Mouse (Mus musculus) stomach, embryonic 14.5 days (tissue): Measurements from ENCODE around the gene Lhfpl1. TPM values are rescaled to one million over a fixed set of nuclear protein-coding genes. Genes with fewer than 3 reads are reported as not detected.
"Not testable (repeated sequence)": the region's sequence is repeated elsewhere in the genome, so short reads cannot be mapped to it uniquely, and the experiment has no call there.

Experiments
- ATAC-seq: fragments of 200-750 bp; cut with Nextera tagmentation; 2 replicates; pipeline ENCODE4 v1.8.0; 2017; ENCODE audit warnings: low read depth, moderate TSS enrichment; ENCODE audit not compliant: insufficient number of reproducible peaks, insufficient read depth, low FRiP score
- H3K27ac ChIP-seq: fragments of 300-500 bp; sonication (generic); 2 replicates; pipeline ENCODE4 v1.5.1; 2014; ENCODE audit warnings: mild to moderate bottlenecking, low read length, moderate library complexity, mixed read lengths
- H3K27me3 ChIP-seq: fragments of 300-500 bp; sonication (generic); 2 replicates; pipeline ENCODE4 v1.6.1; 2014; ENCODE audit warnings: low read length, control low read depth, mixed read lengths; ENCODE audit not compliant: control insufficient read depth, insufficient read depth
- H3K36me3 ChIP-seq: fragments of 300-500 bp; sonication (generic); 2 replicates; pipeline ENCODE4 v1.6.1; 2014; ENCODE audit warnings: mild to moderate bottlenecking, control low read depth, low read length, moderate library complexity, mixed read lengths; ENCODE audit not compliant: control insufficient read depth, insufficient read depth
- H3K4me1 ChIP-seq: fragments of 300-500 bp; sonication (generic); 2 replicates; pipeline ENCODE4 v1.6.1; 2014; ENCODE audit warnings: low read length, control low read depth, mixed read lengths; ENCODE audit not compliant: control insufficient read depth, insufficient read depth
- H3K4me2 ChIP-seq: fragments of 300-500 bp; sonication (generic); replicated peaks from 2 replicates; pipeline ENCODE4 v1.6.1; 2014; ENCODE audit warnings: low read depth, low read length, control low read depth
- H3K4me3 ChIP-seq: fragments of 300-500 bp; sonication (generic); 2 replicates; pipeline ENCODE4 v1.5.1; 2014; ENCODE audit warnings: low read depth, low read length, control low read depth
- H3K9ac ChIP-seq: fragments of 300-500 bp; sonication (generic); replicated peaks from 2 replicates; pipeline ENCODE4 v1.6.1; 2014; ENCODE audit warnings: low read depth, mild to moderate bottlenecking, control low read depth, low read length, moderate library complexity, mixed read lengths
- H3K9me3 ChIP-seq: fragments of 300-500 bp; sonication (generic); 2 replicates; pipeline ENCODE4 v1.6.1; 2016; ENCODE audit warnings: low read depth, low read length, control low read depth; ENCODE audit not compliant: control insufficient read depth
- WGBS: fragments of 180-500 bp; shearing (Covaris S2); extraction: QIAGEN DNeasy Blood & Tissue Kit; methylation state at CpG from one replicate; pipeline ENCODE4 v1.1.7; 2014; 5-methylcytosine and 5-hydroxymethylcytosine counted together
- polyA plus RNA-seq: library from polyadenylated mRNA; unstranded; fragments of >200 nt; fragmentation: Nextera tagmentation; extraction: Ambion mirVana; gene quantifications from 2 replicates; pipeline ENCODE4 v1.2.1, GENCODE M21; 2014

Gene Lhfpl1
- polyA plus RNA-seq, result 2.1 and 3.1 TPM in 2 replicates

DNA sequence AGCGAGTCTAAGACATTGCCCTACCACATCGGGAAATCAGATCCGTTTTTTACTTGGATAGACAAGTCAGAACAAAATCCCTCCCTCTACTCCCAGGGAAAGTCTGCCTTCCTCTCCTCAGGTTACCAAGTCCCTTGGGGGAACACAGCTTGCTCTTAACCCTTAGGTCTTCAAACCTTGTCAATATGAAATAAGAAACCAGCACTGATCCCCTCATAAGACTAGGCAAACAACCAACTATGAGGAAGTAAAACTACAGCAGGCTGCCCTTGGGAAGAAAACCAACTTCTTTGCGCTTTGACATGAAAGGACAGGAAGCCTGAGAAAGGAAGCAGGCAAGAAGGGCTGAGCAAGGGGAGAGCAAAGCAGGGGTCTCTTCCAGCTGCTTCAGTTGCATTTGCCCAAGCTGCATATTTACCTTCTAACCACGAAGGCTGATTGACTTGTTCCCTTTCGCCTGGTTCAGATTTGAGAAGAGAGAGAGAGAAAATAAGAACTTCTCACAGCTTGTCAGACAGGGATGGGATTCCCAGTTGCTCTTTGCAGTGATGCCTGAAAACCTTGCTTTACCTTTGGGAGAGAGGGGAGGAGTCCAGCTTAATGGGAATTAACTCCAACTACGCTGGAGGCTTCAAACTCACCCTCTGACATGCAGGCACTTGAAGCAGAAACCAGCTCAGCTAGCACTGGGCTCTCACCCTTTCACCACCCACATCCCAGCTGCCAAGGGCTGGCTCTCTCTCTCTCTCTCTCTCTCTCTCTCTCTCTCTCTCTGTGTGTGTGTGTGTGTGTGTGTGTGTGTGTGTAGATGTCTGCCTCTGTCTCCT is at the start of gene Lhfpl1:
TSS of gene Lhfpl1 (minus strand) at position 713 of the 827 bp plus-strand sequence.
- no peaks in the 10 kb centered on the region for H3K9me3 ChIP-seq
- ATAC-seq, result no peak
- no peak within 1 kb of the TSS for H3K4me2 ChIP-seq
- no peaks in the 10 kb centered on the region for H3K4me1 ChIP-seq
- WGBS, result 31% methylated on average over 7 of the region's 7 CpGs
- no peaks in the 10 kb centered on the region for H3K36me3 ChIP-seq
- no peak within 1 kb of the TSS for H3K4me3 ChIP-seq
- H3K27ac ChIP-seq, result peak within 1 kb of the TSS; percentile 30; the same call in 1 of the 2 replicates
- H3K9ac ChIP-seq, result no peak within 1 kb of the TSS
- no peaks in the 10 kb centered on the region for H3K27me3 ChIP-seq

DNA sequence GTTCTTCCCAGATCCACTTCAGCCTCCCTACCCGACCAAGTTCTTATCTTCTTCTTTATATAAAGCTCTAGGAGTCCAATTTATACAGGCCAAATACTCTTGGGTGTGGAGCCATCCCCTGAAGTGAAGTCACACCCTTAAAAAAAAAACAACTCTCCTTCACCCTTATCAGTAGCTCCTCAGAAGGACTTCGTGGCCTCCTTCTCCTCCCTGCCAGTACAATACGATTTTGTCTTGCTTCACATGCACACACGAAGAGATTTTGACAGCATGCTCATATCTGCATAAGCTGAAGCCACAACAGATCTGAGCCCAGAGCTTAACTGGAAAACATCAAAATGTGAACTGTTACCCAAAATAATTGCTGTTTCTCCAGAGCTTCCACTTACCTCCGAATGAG is 22.9 kb upstream of the Lhfpl1 start:
- no peaks in the 10 kb centered on the region for H3K27me3 ChIP-seq
- H3K9ac ChIP-seq, result no peak overlapping the region
- H3K4me2 ChIP-seq, result no peak overlapping the region
- H3K4me1 ChIP-seq, result no peaks in the 10 kb centered on the region
- no peak overlapping the region for H3K4me3 ChIP-seq
- ATAC-seq, result no peak
- WGBS, result 54% methylated on average over 5 of the region's 5 CpGs
- no peaks in the 10 kb centered on the region for H3K36me3 ChIP-seq
- H3K27ac ChIP-seq, result no peak overlapping the region
- no peaks in the 10 kb centered on the region for H3K9me3 ChIP-seq

DNA sequence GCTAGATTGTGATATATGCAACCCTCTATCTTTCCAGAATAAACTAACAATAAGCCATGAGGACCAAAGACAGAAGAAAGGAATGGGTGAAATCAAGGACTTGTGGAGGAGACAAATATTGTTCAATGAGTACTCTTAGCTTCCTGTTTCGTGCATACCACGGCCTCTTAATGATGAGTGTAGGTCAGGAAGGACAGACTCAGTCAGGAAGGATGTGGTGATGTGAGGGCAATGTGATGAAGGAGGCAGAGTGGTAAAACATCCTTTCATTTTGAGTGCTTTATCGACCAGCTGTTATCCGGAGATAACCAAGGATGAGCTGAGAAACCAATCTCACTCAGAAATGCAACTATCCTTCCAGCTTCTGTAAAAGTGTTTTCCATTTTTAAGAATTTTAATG is 13.6 kb upstream of the Lhfpl1 start:
- Histone ChIP-seq H3K9ac (no peak overlapping the region), H3K36me3 (no peaks in the 10 kb centered on the region), H3K4me1 (no peaks in the 10 kb centered on the region), H3K4me3 (no peak overlapping the region), H3K4me2 (no peak overlapping the region), H3K27ac (no peak overlapping the region), H3K9me3 (no peaks in the 10 kb centered on the region), H3K27me3 (no peaks in the 10 kb centered on the region)
- ATAC-seq, result no peak
- 73% methylated on average over 4 of the region's 4 CpGs for WGBS

DNA sequence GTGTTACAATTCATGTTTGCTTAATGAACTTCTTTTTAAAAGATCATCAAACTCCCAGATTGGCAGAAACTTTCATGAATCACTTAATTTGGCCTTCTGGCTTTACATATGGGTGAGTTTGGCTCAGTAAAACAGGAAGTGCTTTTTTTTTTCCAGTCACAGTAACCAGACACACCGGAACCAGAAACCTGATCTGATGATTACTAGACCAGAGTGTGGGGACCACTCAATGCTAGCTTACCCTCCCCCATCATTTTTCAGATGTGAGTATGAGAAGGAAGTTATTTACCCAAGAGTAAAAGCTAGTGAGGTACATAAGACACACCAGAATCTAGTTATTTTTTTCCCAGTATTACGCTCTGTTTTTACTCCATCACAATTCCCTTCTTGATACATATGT is 6.5 kb downstream of the Lhfpl1 start:
- WGBS, result 63% methylated on average over 2 of the region's 2 CpGs
- Histone ChIP-seq H3K27ac (no peak overlapping the region), H3K9ac (no peak overlapping the region), H3K4me2 (no peak overlapping the region), H3K4me1 (no peaks in the 10 kb centered on the region), H3K36me3 (no peaks in the 10 kb centered on the region), H3K27me3 (no peaks in the 10 kb centered on the region), H3K9me3 (no peaks in the 10 kb centered on the region), H3K4me3 (no peak overlapping the region)
- ATAC-seq, result no peak

DNA sequence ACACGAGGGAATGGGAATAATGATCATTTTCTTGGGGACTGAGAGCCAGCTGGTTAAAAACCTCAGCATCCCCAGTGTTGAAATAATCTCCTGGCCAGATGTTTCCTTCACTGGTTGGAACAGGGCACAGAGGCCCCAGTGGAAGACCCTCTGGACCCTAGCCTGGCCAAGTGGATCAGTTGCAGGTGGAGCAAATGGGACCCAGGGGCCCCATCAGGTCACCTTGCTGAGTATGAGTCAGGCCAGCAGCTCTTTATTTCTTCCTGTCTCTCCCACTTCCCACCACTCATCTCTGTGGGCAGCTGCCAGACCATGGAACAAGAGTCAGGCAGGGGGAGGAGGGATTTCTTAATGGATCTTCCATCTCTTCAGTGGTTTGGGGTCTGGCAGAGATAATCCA is 12.7 kb downstream of the Lhfpl1 start:
- no peak for ATAC-seq
- H3K9me3 ChIP-seq, result no peaks in the 10 kb centered on the region
- no peak overlapping the region for H3K4me3 ChIP-seq
- H3K27ac ChIP-seq, result no peak overlapping the region
- 32% methylated on average over 1 of the region's 1 CpGs for WGBS
- H3K9ac ChIP-seq, result no peak overlapping the region
- H3K36me3 ChIP-seq, result no peaks in the 10 kb centered on the region
- H3K4me1 ChIP-seq, result no peaks in the 10 kb centered on the region
- no peaks in the 10 kb centered on the region for H3K27me3 ChIP-seq
- H3K4me2 ChIP-seq, result no peak overlapping the region

DNA sequence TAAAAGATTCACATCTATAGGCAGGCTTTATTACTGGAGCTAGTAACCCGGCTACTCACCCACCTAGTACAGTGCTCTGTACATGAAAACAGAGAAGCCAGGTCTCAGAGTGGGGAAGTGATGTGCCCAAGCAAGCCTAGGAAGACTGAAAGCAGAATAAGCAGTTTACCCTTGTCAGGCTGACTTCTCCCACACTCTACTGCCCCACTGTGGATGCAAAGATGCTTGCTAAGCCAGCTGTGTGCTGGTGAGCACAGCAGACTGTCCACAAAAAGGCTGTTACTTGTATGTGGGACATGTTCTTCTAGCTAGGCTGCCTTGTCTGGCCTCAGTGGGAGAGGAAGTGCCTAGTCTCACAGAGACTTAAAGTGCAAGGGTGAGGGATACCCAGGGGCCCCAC is 40.3 kb downstream of the Lhfpl1 start:
- no peak overlapping the region for H3K27ac ChIP-seq
- H3K9ac ChIP-seq, result no peak overlapping the region
- no peaks in the 10 kb centered on the region for H3K36me3 ChIP-seq
- H3K4me3 ChIP-seq, result no peak overlapping the region
- H3K4me1 ChIP-seq, result no peaks in the 10 kb centered on the region
- 78% methylated on average over 1 of the region's 1 CpGs for WGBS
- H3K27me3 ChIP-seq, result no peaks in the 10 kb centered on the region
- no peak for ATAC-seq
- no peak overlapping the region for H3K4me2 ChIP-seq
- H3K9me3 ChIP-seq, result no peaks in the 10 kb centered on the region

DNA sequence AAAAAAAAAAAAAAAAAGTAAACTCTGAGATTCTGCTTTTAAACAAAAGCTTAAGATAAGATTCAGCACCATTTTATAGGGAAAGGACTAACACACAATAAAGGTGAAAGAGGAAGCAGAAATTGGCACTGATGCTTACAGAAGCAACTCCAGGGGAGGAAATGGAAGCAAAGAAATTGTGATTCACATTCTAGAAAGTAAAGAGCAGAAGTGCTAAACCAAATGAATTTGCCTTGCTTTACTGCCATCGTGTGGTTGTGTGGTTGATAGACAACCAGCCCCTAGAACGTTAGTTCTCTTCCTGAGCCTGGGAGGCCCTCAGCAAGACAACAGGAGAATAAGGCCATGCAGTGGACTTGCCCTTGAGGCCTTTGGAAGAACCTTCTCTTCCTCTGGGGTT is 41.7 kb downstream of the Lhfpl1 start:
- no peaks in the 10 kb centered on the region for H3K4me1 ChIP-seq
- no peak overlapping the region for H3K4me3 ChIP-seq
- no peak overlapping the region for H3K27ac ChIP-seq
- no peak overlapping the region for H3K9ac ChIP-seq
- no peaks in the 10 kb centered on the region for H3K27me3 ChIP-seq
- 7% methylated on average over 2 of the region's 2 CpGs for WGBS
- H3K4me2 ChIP-seq, result no peak overlapping the region
- H3K9me3 ChIP-seq, result no peaks in the 10 kb centered on the region
- ATAC-seq, result no peak
- no peaks in the 10 kb centered on the region for H3K36me3 ChIP-seq

DNA sequence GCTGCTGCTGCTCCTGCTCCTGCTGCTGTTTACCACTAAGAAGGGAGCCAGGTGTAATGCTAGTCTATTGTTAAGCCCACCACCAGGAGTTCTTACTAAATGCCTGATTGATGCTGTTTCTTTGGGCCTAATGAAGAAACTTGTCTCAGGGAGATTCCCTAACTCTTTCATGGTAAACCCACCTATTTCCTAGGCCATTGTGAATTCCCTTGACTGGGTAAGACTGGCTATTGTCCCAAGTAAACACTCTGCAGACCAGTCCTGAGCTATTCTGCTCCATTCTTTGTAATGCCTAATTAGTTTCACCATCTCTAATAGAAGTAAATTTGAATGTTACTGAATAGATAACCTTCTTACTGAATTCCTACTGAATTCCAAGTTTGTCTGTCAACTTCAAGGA is 48.7 kb downstream of the Lhfpl1 start:
- H3K4me3 ChIP-seq, H3K27ac ChIP-seq, ATAC-seq, H3K27me3 ChIP-seq, H3K4me1 ChIP-seq, H3K9me3 ChIP-seq, H3K9ac ChIP-seq, H3K4me2 ChIP-seq, H3K36me3 ChIP-seq: not testable (repeated sequence)

DNA sequence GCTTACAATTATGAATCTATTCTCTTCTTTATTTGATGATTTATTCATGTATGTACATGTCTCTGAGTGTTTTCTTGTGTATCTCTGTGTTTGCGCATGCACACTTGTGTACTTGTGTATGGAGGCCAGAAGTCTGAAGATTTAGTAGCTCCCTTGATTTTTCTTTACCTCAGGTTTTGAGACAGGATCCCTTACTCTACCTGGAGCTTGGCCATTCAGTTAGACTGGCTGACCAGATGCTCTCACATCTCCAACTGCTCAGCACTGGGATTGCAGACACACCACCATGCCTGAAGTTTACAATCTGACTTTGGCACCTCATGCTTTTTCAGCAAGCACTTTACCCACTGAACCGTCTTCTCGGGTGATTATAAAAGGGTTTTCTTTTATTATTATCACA is 76.7 kb downstream of the Lhfpl1 start:
- H3K9me3 ChIP-seq, result no peaks in the 10 kb centered on the region
- WGBS, result 77% methylated on average over 3 of the region's 3 CpGs
- H3K36me3 ChIP-seq, result no peaks in the 10 kb centered on the region
- no peak overlapping the region for H3K27ac ChIP-seq
- no peak overlapping the region for H3K9ac ChIP-seq
- ATAC-seq, result no peak
- no peaks in the 10 kb centered on the region for H3K27me3 ChIP-seq
- no peak overlapping the region for H3K4me2 ChIP-seq
- no peak overlapping the region for H3K4me3 ChIP-seq
- H3K4me1 ChIP-seq, result no peaks in the 10 kb centered on the region
